Mouse (Mus musculus): ENCODE measurements around the gene Olfr1331. TPM values are rescaled to one million over a fixed set of nuclear protein-coding genes. Genes with fewer than 3 reads are reported as not detected.

Gene Olfr1331
- total and polyA plus RNA-seq, 3 experiments: not detected

DNA sequence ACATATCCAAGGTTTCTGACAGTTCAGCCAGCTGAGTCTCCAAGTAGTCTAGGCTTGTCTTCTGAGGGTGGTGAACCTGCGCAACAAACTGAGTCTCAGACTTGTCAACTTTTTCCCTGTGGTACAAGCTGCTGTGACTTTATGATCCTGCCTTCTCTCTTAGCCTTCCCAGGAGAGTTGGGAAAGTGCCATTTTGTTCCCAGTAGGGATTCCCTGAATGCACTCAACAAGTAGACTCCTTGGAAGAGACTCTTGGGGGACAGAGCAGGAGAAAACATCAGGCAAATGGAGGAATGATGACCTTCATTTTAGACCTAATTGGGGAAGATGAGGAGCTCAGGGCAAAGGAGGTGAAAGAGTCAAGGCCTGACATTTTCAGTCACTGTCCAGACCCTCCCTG, 28.3 kb upstream of the Olfr1331 start, which contains the start of gene Olfr1333:
Olfr1333 (minus strand) TSS at position 101 of the 400 bp plus-strand sequence.
- no peaks in the 10 kb centered on the region for H3K27me3 ChIP-seq (ENCODE audit: control insufficient read depth in 1 of 2, insufficient read depth in 2 of 2, low read length in 2 of 2)
- H3K4me1 ChIP-seq (ENCODE audit: control insufficient read depth in 1 of 2, insufficient read depth in 2 of 2, low read length in 2 of 2): no peaks in the 10 kb centered on the region
- TF ChIP-seq CHD2 (IDR thresholded peaks at IDR 0.05; ENCODE audit: low read length) (no peak), MYB (IDR thresholded peaks at IDR 0.05; ENCODE audit: low read depth, low read length) (no peak), USF1 (IDR thresholded peaks at IDR 0.05; ENCODE audit: low read depth, low read length) (no peak), SMC3 (IDR thresholded peaks at IDR 0.05; ENCODE audit: low read depth, low read length) (no peak), TCF12 (IDR thresholded peaks at IDR 0.05; ENCODE audit: low read depth, low read length) (no peak), ZNF384 (IDR thresholded peaks at IDR 0.05; ENCODE audit: low read depth, low read length) (no peak), ETS1 (IDR thresholded peaks at IDR 0.05; ENCODE audit: low read depth, low read length) (no peak), BHLHE40 (IDR thresholded peaks at IDR 0.05; ENCODE audit: borderline replicate concordance, low read depth, low read length) (no peak), ZC3H11A (IDR thresholded peaks at IDR 0.05; ENCODE audit: low read depth, low read length) (no peak), TAL1 (IDR thresholded peaks at IDR 0.05; ENCODE audit: low read length) (no peak)
- no peak within 1 kb of the TSS for H3K4me3 ChIP-seq (ENCODE audit: control insufficient read depth in 1 of 2, insufficient read depth in 1 of 2, low read depth in 2 of 2, low read length in 2 of 2)
- no peak for DNase-seq (ENCODE audit: low read depth, low spot score)
- no peaks in the 10 kb centered on the region for H3K36me3 ChIP-seq (ENCODE audit: control insufficient read depth in 1 of 2, insufficient read depth in 2 of 2, low read length in 2 of 2)
- H3K9ac ChIP-seq (ENCODE audit: control insufficient read depth, low read depth, low read length, poor library complexity, severe bottlenecking): no peak within 1 kb of the TSS
- H3K79me2 ChIP-seq (ENCODE audit: control insufficient read depth, insufficient read depth, low read length, poor library complexity): no peaks in the 10 kb centered on the region
- no peak within 1 kb of the TSS for H3K27ac ChIP-seq (ENCODE audit: control insufficient read depth, low read depth, low read length)
- H3K9me3 ChIP-seq (replicated peaks; ENCODE audit: insufficient read depth, low read length): no peaks in the 10 kb centered on the region

DNA sequence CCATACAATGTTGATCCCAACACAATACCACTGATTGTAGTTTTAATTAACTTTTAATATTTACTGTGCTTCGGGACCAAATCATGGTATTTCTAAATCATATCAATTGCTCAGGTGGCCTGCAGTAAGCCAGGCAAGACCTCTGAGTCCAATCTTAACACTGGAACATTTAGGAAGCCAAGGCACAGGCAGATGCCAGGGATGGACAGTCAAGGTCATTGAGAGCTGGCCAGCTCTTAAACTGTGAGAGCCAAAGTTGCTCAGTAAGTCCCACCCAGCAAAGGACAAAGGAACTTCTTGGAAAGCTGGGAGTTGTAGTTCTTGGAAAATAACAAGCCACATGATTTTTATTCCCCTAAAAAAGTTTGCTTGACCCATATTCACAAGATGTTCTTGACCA, 2.7 kb upstream of the Olfr1331 start:
- no peak for TF ChIP-seq ETS1 (IDR thresholded peaks at IDR 0.05; ENCODE audit: low read depth, low read length)
- TF ChIP-seq NELFE (IDR thresholded peaks at IDR 0.05; ENCODE audit: low read depth, low read length): no peak
- no peak for TF ChIP-seq MYB (IDR thresholded peaks at IDR 0.05; ENCODE audit: low read depth, low read length)
- TF ChIP-seq RAD21 (IDR thresholded peaks at IDR 0.05; ENCODE audit: low read depth, low read length): no peak
- TF ChIP-seq ZC3H11A (IDR thresholded peaks at IDR 0.05; ENCODE audit: low read depth, low read length): no peak
- no peak for TF ChIP-seq NRF1 (IDR thresholded peaks at IDR 0.05; ENCODE audit: insufficient read depth, low read depth, low read length, poor library complexity, severe bottlenecking)
- TF ChIP-seq JUND (IDR thresholded peaks at IDR 0.05; ENCODE audit: low read depth, low read length): no peak
- no peak for TF ChIP-seq GATA1 (IDR thresholded peaks at IDR 0.05; ENCODE audit: low read depth, low read length)
- no peak for TF ChIP-seq USF2 (IDR thresholded peaks at IDR 0.05; ENCODE audit: borderline replicate concordance in 1 of 2, insufficient read depth in 1 of 2, low read depth in 1 of 2, low read length in 2 of 2)
- no peak for TF ChIP-seq RCOR1 (IDR thresholded peaks at IDR 0.05; ENCODE audit: low read depth, low read length)
- no peak for TF ChIP-seq MAZ (IDR thresholded peaks at IDR 0.05; ENCODE audit: low read depth, low read length)
- no peak for TF ChIP-seq MAFK (IDR thresholded peaks at IDR 0.05; ENCODE audit: borderline replicate concordance, low read depth, low read length)

More for the DNA sequence above, 2.7 kb upstream of the Olfr1331 start:
- Histone ChIP-seq H3K36me3 (ENCODE audit: control insufficient read depth in 1 of 2, insufficient read depth in 2 of 2, low read length in 2 of 2) (no peaks in the 10 kb centered on the region), H3K9ac (ENCODE audit: control insufficient read depth, low read depth, low read length, poor library complexity, severe bottlenecking) (no peak overlapping the region), H3K79me2 (ENCODE audit: control insufficient read depth, insufficient read depth, low read length, poor library complexity) (no peaks in the 10 kb centered on the region), H3K4me3 (ENCODE audit: control insufficient read depth in 1 of 2, insufficient read depth in 1 of 2, low read depth in 2 of 2, low read length in 2 of 2) (no peak overlapping the region), H3K9me3 (replicated peaks; ENCODE audit: insufficient read depth, low read length) (no peaks in the 10 kb centered on the region), H3K4me1 (ENCODE audit: control insufficient read depth in 1 of 2, insufficient read depth in 2 of 2, low read length in 2 of 2) (no peaks in the 10 kb centered on the region), H3K27ac (ENCODE audit: control insufficient read depth, low read depth, low read length) (no peak overlapping the region), H3K27me3 (ENCODE audit: control insufficient read depth in 1 of 2, insufficient read depth in 2 of 2, low read length in 2 of 2) (no peaks in the 10 kb centered on the region; a peak in 1 of 4 replicates)
- no peak for DNase-seq (ENCODE audit: low read depth, low spot score)

Measured in MEL (cell line).